Mouse (Mus musculus): ENCODE measurements at regions not wholly inside any gene's neighbourhood (a gene's known extent, or its start where the extent isn't known, plus 50 kb on each side); places are given as distances from the start of the nearest gene placed in this dataset.

DNA sequence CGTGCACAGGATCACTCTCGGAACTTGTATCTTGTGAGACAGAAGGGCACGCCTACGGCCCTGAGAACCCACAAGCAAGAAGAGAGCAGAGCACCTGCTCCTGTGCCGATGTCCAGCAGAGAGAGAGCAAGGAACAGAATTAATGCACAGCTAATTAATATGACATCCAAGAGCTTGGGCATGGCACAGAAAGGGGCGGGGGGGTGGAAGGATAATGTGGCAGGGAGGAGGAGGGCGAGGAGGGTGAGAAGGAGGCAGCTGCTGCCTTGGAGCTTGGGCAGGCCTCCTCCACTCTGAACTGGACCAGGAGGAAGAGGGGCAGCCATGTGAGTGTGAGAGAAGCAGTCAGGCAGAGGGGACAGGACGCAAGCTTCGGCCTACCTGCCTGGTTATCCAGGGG is 151.4 kb upstream of the Lemd2 start:
- no peaks in the 10 kb centered on the region for H3K9me3 ChIP-seq (replicated peaks; ENCODE audit: insufficient read depth, low read length)
- H3K36me3 ChIP-seq (ENCODE audit: control insufficient read depth in 1 of 2, insufficient read depth in 2 of 2, low read length in 2 of 2) = no peaks in the 10 kb centered on the region
- no peak overlapping the region for H3K4me3 ChIP-seq (ENCODE audit: control insufficient read depth in 1 of 2, insufficient read depth in 1 of 2, low read depth in 2 of 2, low read length in 2 of 2)

GRCm38 (mm10) chr17:27355056-27355455 is 150.8 kb upstream of the Lemd2 start:
- no peaks in the 10 kb centered on the region; a peak in 1 of 4 replicates for H3K27me3 ChIP-seq (ENCODE audit: control insufficient read depth in 1 of 2, insufficient read depth in 2 of 2, low read length in 2 of 2)
- no peak for DNase-seq (ENCODE audit: low read depth, low spot score)
- no peaks in the 10 kb centered on the region for H3K9me3 ChIP-seq (replicated peaks; ENCODE audit: insufficient read depth, low read length)
- H3K4me3 ChIP-seq (ENCODE audit: control insufficient read depth in 1 of 2, insufficient read depth in 1 of 2, low read depth in 2 of 2, low read length in 2 of 2) = no peak overlapping the region
- H3K4me1 ChIP-seq (ENCODE audit: control insufficient read depth in 1 of 2, insufficient read depth in 2 of 2, low read length in 2 of 2) = no peaks in the 10 kb centered on the region
- no peak overlapping the region for H3K27ac ChIP-seq (ENCODE audit: control insufficient read depth, low read depth, low read length)
- no peak overlapping the region for H3K9ac ChIP-seq (ENCODE audit: control insufficient read depth, low read depth, low read length, poor library complexity, severe bottlenecking)
- TF ChIP-seq ETS1 (IDR thresholded peaks at IDR 0.05; ENCODE audit: low read depth, low read length) = no peak
- TF ChIP-seq BHLHE40 (IDR thresholded peaks at IDR 0.05; ENCODE audit: borderline replicate concordance, low read depth, low read length) = no peak
- H3K79me2 ChIP-seq (ENCODE audit: control insufficient read depth, insufficient read depth, low read length, poor library complexity) = no peaks in the 10 kb centered on the region
- H3K36me3 ChIP-seq (ENCODE audit: control insufficient read depth in 1 of 2, insufficient read depth in 2 of 2, low read length in 2 of 2) = no peaks in the 10 kb centered on the region

More for the DNA sequence above, 151.4 kb upstream of the Lemd2 start:
- no peaks in the 10 kb centered on the region for H3K79me2 ChIP-seq (ENCODE audit: control insufficient read depth, insufficient read depth, low read length, poor library complexity)
- no peak for DNase-seq (ENCODE audit: low read depth, low spot score)
- no peaks in the 10 kb centered on the region; a peak in 1 of 4 replicates for H3K27me3 ChIP-seq (ENCODE audit: control insufficient read depth in 1 of 2, insufficient read depth in 2 of 2, low read length in 2 of 2)
- H3K9ac ChIP-seq (ENCODE audit: control insufficient read depth, low read depth, low read length, poor library complexity, severe bottlenecking) = no peak overlapping the region
- no peaks in the 10 kb centered on the region for H3K4me1 ChIP-seq (ENCODE audit: control insufficient read depth in 1 of 2, insufficient read depth in 2 of 2, low read length in 2 of 2)
- TF ChIP-seq ZC3H11A (IDR thresholded peaks at IDR 0.05; ENCODE audit: low read depth, low read length) = no peak
- no peak for TF ChIP-seq BHLHE40 (IDR thresholded peaks at IDR 0.05; ENCODE audit: borderline replicate concordance, low read depth, low read length)
- no peak for TF ChIP-seq POLR2AphosphoS5 (IDR thresholded peaks at IDR 0.05; ENCODE audit: borderline replicate concordance, low read depth, low read length)
- TF ChIP-seq EP300 (IDR thresholded peaks at IDR 0.05; ENCODE audit: low read depth in 1 of 2, low read length in 2 of 2) = no peak
- no peak for TF ChIP-seq ZNF384 (IDR thresholded peaks at IDR 0.05; ENCODE audit: low read depth, low read length)
- no peak for TF ChIP-seq MAFK (IDR thresholded peaks at IDR 0.05; ENCODE audit: borderline replicate concordance, low read depth, low read length)
- TF ChIP-seq POLR2AphosphoS2 (IDR thresholded peaks at IDR 0.05; ENCODE audit: low read length) = no peak
- TF ChIP-seq JUND (IDR thresholded peaks at IDR 0.05; ENCODE audit: low read depth, low read length) = no peak
- TF ChIP-seq HCFC1 (IDR thresholded peaks at IDR 0.05; ENCODE audit: low read depth, low read length) = no peak
- TF ChIP-seq ZMIZ1 (IDR thresholded peaks at IDR 0.05; ENCODE audit: low read depth, low read length) = no peak
- TF ChIP-seq E2F4 (IDR thresholded peaks at IDR 0.05; ENCODE audit: borderline replicate concordance, low read depth, low read length) = no peak
- TF ChIP-seq MYC (IDR thresholded peaks at IDR 0.05; ENCODE audit: low read depth, low read length) = no peak
- H3K27ac ChIP-seq (ENCODE audit: control insufficient read depth, low read depth, low read length) = no peak overlapping the region

- H3K9me3 ChIP-seq (replicated peaks; ENCODE audit: insufficient read depth, low read length) = no peaks in the 10 kb centered on the region
- no peaks in the 10 kb centered on the region; a peak in 1 of 4 replicates for H3K4me1 ChIP-seq (ENCODE audit: control insufficient read depth in 1 of 2, insufficient read depth in 2 of 2, low read length in 2 of 2)
Observed at GRCm38 (mm10) chr17:27349911-27350310, 145.6 kb upstream of the Lemd2 start.

More at GRCm38 (mm10) chr17:27349911-27350310, 145.6 kb upstream of the Lemd2 start:
- H3K36me3 ChIP-seq (ENCODE audit: control insufficient read depth in 1 of 2, insufficient read depth in 2 of 2, low read length in 2 of 2) = no peaks in the 10 kb centered on the region
- no peaks in the 10 kb centered on the region for H3K79me2 ChIP-seq (ENCODE audit: control insufficient read depth, insufficient read depth, low read length, poor library complexity)
- H3K4me3 ChIP-seq (ENCODE audit: control insufficient read depth in 1 of 2, insufficient read depth in 1 of 2, low read depth in 2 of 2, low read length in 2 of 2) = no peak overlapping the region
- H3K27ac ChIP-seq (ENCODE audit: control insufficient read depth, low read depth, low read length) = no peak overlapping the region
- H3K9ac ChIP-seq (ENCODE audit: control insufficient read depth, low read depth, low read length, poor library complexity, severe bottlenecking) = no peak overlapping the region
- no peaks in the 10 kb centered on the region for H3K27me3 ChIP-seq (ENCODE audit: control insufficient read depth in 1 of 2, insufficient read depth in 2 of 2, low read length in 2 of 2)
- no peak for DNase-seq (ENCODE audit: low read depth, low spot score)
- no peak for TF ChIP-seq MEF2A (IDR thresholded peaks at IDR 0.05; ENCODE audit: extremely low read depth, insufficient replicate concordance, low read depth, low read length, poor library complexity, severe bottlenecking)
- TF ChIP-seq USF1 (IDR thresholded peaks at IDR 0.05; ENCODE audit: low read depth, low read length) = no peak
- TF ChIP-seq JUND (IDR thresholded peaks at IDR 0.05; ENCODE audit: low read depth, low read length) = no peak
- no peak for TF ChIP-seq GATA1 (IDR thresholded peaks at IDR 0.05; ENCODE audit: low read depth, low read length)
- no peak for TF ChIP-seq EP300 (IDR thresholded peaks at IDR 0.05; ENCODE audit: low read depth in 1 of 2, low read length in 2 of 2)
- TF ChIP-seq KAT2A (conservative IDR thresholded peaks at IDR 0.05; ENCODE audit: low read depth, low read length) = no peak
